Mouse (Mus musculus): ENCODE measurements around the gene Ddx55. TPM values are rescaled to one million over a fixed set of nuclear protein-coding genes. Genes with fewer than 3 reads are reported as not detected.
A peak's percentile ranks its signal among the peaks of the same experiment; 100 is the strongest.
"Not testable (repeated sequence)": the region's sequence is repeated elsewhere in the genome, so short reads cannot be mapped to it uniquely, and the experiment has no call there.

Ddx55 gene
- polyA plus RNA-seq, 1 experiment from 2014 or later = 22.7 TPM

DNA sequence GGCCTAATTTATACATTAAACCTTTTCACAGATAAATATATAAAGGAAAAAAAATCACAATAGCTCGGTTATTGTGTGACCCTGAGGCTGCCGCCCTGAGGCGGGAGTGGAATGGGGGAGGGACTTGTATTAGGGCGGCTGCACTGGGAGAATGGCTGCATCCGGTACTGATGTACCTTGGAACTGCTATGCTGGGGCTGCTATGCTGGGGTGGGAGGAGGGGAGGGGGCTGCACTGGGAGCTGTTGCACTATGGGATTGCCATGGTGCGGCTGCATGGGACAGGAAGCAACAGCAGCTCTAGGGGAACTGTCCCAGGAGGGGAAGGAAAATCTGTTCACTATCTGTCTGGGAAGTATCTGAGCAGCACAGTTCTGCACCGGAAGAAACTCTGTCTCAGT, 20.2 kb upstream of the Ddx55 start:
- ATAC-seq (ENCODE audit: low FRiP score) (no peak), DNase-seq (ENCODE audit: low spot score) (no peak)
- Histone ChIP-seq H3K27ac (no peak overlapping the region), H3K9ac (no peak overlapping the region), H3K4me1 (replicated peaks; ENCODE audit: control insufficient read depth, insufficient read depth, low read length) (peaks cover 32% of the 10 kb centered on the region), H3K36me3 (replicated peaks; ENCODE audit: control insufficient read depth, insufficient read depth) (no peaks in the 10 kb centered on the region), H3K4me2 (replicated peaks) (no peak overlapping the region), H3K9me3 (ENCODE audit: control insufficient read depth, low read length) (no peaks in the 10 kb centered on the region), H3K4me3 (replicated peaks; ENCODE audit: low read length) (no peak overlapping the region), H3K27me3 (ENCODE audit: control insufficient read depth, insufficient read depth, low read length) (no peaks in the 10 kb centered on the region)
- 38% methylated on average over 7 of the region's 7 CpGs for WGBS

DNA sequence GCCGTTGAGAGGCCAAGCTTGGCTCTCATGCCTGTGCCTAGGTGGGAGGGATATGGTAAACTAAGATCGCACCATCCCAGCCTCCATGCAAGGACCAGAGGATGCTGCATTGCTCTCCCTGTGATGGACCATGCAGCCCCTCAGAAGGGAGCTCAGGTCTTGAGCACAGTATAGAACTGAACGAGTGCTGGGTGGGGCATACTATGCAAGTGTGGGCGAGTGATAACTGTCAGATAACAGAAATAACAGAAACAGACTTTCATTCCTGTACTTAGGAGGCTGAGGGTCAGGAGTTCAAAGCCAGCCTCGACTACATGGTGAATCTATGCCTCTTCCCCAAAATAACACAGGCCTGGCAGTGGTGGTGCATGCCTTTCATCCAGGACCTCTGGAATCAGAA, 17.6 kb upstream of the Ddx55 start:
- 74% methylated on average over 5 of the region's 5 CpGs for WGBS

DNA sequence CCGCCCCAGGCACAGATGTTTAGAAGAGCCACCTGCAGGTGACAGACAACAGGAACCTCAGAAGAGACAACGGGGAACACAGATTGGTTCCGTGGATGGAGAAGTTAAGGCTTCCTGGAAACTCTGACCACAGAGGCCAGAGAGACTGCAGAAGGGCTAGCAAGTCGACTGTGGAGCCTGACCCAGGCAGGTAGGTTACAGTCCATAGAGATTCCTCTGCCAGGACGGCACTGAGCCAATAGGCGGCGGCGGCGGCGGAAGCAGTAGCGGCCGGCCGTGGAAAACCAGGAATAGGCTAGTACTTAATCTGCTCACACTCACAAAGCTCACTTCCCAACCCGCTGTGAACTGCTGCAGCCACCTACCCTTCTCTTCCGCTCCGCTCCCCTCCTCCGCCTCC, 15.9 kb upstream of the Ddx55 start:
- no peaks in the 10 kb centered on the region for H3K27me3 ChIP-seq (ENCODE audit: control insufficient read depth, insufficient read depth, low read length)
- H3K4me1 ChIP-seq (replicated peaks; ENCODE audit: control insufficient read depth, insufficient read depth, low read length) = peaks cover 8% of the 10 kb centered on the region
- ATAC-seq (ENCODE audit: low FRiP score) = no peak
- peak overlapping the region; percentile 23 for H3K4me2 ChIP-seq (replicated peaks)
- H3K27ac ChIP-seq = no peak overlapping the region
- WGBS = 10% methylated on average over 16 of the region's 17 CpGs
- H3K36me3 ChIP-seq (replicated peaks; ENCODE audit: control insufficient read depth, insufficient read depth) = no peaks in the 10 kb centered on the region
- no peak overlapping the region for H3K4me3 ChIP-seq (replicated peaks; ENCODE audit: low read length)
- H3K9me3 ChIP-seq (ENCODE audit: control insufficient read depth, low read length) = no peaks in the 10 kb centered on the region
- DNase-seq (ENCODE audit: low spot score) = no peak
- H3K9ac ChIP-seq = no peak overlapping the region

More for the DNA sequence above, 17.6 kb upstream of the Ddx55 start:
- Histone ChIP-seq H3K4me2 (replicated peaks) (no peak overlapping the region), H3K4me1 (replicated peaks; ENCODE audit: control insufficient read depth, insufficient read depth, low read length) (peaks cover 13% of the 10 kb centered on the region), H3K9me3 (ENCODE audit: control insufficient read depth, low read length) (no peaks in the 10 kb centered on the region), H3K9ac (no peak overlapping the region), H3K27ac (no peak overlapping the region), H3K36me3 (replicated peaks; ENCODE audit: control insufficient read depth, insufficient read depth) (no peaks in the 10 kb centered on the region), H3K4me3 (replicated peaks; ENCODE audit: low read length) (no peak overlapping the region), H3K27me3 (ENCODE audit: control insufficient read depth, insufficient read depth, low read length) (no peaks in the 10 kb centered on the region)
- no peak for DNase-seq (ENCODE audit: low spot score)
- ATAC-seq (ENCODE audit: low FRiP score) = no peak

DNA sequence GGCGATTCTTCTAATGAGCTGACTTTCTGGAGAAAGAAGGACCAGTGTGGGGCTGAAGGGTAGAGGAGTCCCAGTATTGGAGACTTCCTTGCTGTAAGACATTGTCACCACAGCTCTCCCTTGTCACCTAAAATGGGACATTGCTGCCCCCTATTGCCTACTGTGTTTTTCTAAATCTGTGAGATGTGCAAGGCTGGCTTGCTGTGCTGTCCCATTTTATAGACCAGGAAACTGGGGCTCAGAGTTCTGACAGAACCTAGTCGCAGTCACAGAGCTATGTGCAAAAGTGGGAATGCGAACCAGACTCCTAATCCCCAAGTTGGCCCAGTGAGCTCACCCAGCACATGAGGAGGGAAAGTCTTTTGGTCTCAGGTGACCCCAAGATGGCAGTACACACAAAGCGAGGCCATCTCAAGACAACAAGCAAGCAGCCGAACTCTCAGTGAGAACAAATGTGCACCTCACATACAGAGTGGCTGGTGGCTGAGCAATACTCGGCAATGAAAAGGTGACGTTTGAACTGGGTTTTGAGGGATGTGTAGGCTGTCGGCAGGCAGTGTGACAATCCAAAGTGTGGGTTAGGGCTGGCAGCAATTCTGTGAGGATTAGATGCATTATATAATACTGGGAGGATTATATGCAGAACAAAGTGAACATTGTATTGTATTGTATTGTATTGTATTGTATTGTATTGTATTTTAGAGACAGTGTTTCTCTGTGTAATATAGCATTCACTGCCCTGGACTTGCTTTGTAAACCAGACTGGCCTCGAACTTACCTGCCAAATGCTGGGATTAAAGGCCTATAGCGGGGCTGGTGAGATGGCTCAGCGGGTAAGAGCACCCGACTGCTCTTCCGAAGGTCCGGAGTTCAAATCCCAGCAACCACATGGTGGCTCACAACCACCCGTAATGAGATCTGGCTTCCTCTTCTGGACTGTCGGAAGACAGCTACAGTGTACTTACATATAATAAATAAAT, 13.6 kb upstream of the Ddx55 start:
- H3K9ac ChIP-seq = no peak overlapping the region
- no peak for ATAC-seq (ENCODE audit: low FRiP score)
- no peaks in the 10 kb centered on the region for H3K27me3 ChIP-seq (ENCODE audit: control insufficient read depth, insufficient read depth, low read length)
- H3K36me3 ChIP-seq (replicated peaks; ENCODE audit: control insufficient read depth, insufficient read depth) = peaks cover 14% of the 10 kb centered on the region
- peak; percentile 63 for DNase-seq (ENCODE audit: low spot score)
- WGBS = 77% methylated on average over 15 of the region's 16 CpGs
- no peak overlapping the region for H3K27ac ChIP-seq
- no peaks in the 10 kb centered on the region for H3K9me3 ChIP-seq (ENCODE audit: control insufficient read depth, low read length)
- H3K4me2 ChIP-seq (replicated peaks) = no peak overlapping the region
- H3K4me1 ChIP-seq (replicated peaks; ENCODE audit: control insufficient read depth, insufficient read depth, low read length) = peaks cover 14% of the 10 kb centered on the region
- H3K4me3 ChIP-seq (replicated peaks; ENCODE audit: low read length) = no peak overlapping the region

DNA sequence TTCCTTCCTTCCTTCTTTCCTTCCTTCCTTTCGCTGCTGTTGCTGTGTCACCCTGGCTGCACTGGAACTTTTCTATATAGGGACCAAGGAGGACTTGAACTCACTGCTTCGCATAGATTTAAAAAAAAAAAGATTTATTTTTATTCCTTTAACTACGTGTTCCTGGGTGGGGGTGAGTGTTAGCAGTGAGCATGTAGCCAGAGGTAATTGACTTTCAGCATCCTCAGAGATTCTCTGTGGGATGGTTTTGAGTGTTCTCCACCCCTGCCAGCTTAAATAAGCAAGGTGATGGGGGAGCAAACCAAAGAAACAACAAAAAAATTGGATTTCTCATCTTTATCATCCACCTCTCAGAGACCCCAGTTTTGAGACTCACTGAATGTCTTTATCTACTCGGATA, 12.8 kb upstream of the Ddx55 start:
- H3K4me3 ChIP-seq (replicated peaks; ENCODE audit: low read length) = peak overlapping the region; percentile 91
- H3K27ac ChIP-seq = peak overlapping the region; percentile 84
- no peak for DNase-seq (ENCODE audit: low spot score)
- no peak for ATAC-seq (ENCODE audit: low FRiP score)
- H3K36me3 ChIP-seq (replicated peaks; ENCODE audit: control insufficient read depth, insufficient read depth) = peaks cover 22% of the 10 kb centered on the region
- H3K9me3 ChIP-seq (ENCODE audit: control insufficient read depth, low read length) = no peaks in the 10 kb centered on the region
- WGBS = 76% methylated on average over 4 of the region's 4 CpGs
- peaks cover 14% of the 10 kb centered on the region for H3K4me1 ChIP-seq (replicated peaks; ENCODE audit: control insufficient read depth, insufficient read depth, low read length)
- no peak overlapping the region for H3K9ac ChIP-seq
- no peaks in the 10 kb centered on the region for H3K27me3 ChIP-seq (ENCODE audit: control insufficient read depth, insufficient read depth, low read length)
- peak overlapping the region; percentile 45 for H3K4me2 ChIP-seq (replicated peaks)

DNA sequence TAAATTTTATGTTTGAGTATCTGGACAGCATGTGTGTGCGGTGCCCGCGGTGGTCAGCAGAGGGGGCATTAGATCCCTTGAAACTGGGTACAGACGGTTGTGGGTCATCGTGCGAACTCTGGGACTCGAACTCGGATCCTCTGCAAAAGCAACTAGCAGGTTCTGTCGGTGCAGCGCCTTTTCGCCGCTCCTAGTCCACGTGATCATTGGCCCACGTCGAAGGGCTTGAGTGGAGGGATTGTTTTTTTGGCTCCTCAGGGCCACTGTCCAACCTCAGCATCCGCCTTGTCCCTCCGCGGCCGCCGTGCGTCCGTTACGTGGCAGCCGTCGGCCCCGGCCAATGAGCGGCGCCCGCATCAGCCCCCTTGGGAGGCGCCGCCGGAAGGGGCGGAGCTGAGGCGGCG, 12.3 kb upstream of the Ddx55 start, which contains the start of gene Tmed2:
Gene Tmed2, plus strand, starts transcription at position 313 of the 404 bp plus-strand sequence.
- Histone ChIP-seq H3K4me3 (replicated peaks; ENCODE audit: low read length) (peak within 1 kb of the TSS; percentile 91), H3K9me3 (ENCODE audit: control insufficient read depth, low read length) (no peaks in the 10 kb centered on the region), H3K4me1 (replicated peaks; ENCODE audit: control insufficient read depth, insufficient read depth, low read length) (peaks cover 14% of the 10 kb centered on the region), H3K27me3 (ENCODE audit: control insufficient read depth, insufficient read depth, low read length) (no peaks in the 10 kb centered on the region), H3K27ac (peak within 1 kb of the TSS; percentile 84), H3K4me2 (replicated peaks) (peak within 1 kb of the TSS; percentile 88), H3K9ac (peak within 1 kb of the TSS; percentile 77), H3K36me3 (replicated peaks; ENCODE audit: control insufficient read depth, insufficient read depth) (peaks cover 27% of the 10 kb centered on the region)
- peak; percentile 97 for DNase-seq (ENCODE audit: low spot score)
- WGBS = under 1% methylated on average over 33 of the region's 35 CpGs
- ATAC-seq (ENCODE audit: low FRiP score) = peak; percentile 96

DNA sequence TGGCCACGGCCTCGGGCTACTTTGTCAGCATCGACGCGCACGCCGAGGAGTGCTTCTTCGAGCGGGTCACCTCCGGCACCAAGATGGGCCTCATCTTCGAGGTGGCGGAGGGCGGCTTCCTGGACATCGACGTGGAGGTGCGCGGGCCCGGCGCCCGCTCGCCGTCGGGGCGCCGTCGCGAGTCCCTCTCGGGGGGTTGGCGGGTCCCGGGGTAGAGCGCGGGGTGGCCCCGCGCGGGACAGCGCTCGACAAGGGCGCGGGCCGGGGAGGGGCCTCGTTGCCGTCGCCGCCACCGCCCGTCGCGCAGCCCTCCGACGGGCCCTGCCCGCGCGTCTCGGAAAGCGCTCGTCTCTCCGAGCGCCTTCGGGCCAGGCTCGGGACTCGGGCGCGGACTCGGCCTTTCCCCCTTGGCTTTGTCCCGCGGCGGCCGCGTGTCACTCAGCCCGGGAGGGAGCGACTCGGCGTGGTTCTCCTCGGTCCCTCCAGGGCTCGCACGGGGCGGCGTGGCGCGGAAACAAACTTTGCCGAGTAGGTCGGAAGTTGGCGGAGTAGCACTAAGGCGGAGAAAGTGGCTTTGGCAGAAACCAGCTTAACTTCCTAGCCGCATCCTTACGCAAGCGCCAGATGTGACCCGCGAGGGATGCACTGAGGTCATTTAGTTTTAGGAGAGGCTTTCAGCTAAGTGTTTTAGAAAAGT, 11.6 kb upstream of the Ddx55 start:
- H3K27me3 ChIP-seq (ENCODE audit: control insufficient read depth, insufficient read depth, low read length) = no peaks in the 10 kb centered on the region
- H3K36me3 ChIP-seq (replicated peaks; ENCODE audit: control insufficient read depth, insufficient read depth) = peaks cover 34% of the 10 kb centered on the region
- H3K9me3 ChIP-seq (ENCODE audit: control insufficient read depth, low read length) = no peaks in the 10 kb centered on the region
- peak overlapping the region; percentile 77 for H3K27ac ChIP-seq
- peak overlapping the region; percentile 88 for H3K4me2 ChIP-seq (replicated peaks)
- H3K4me3 ChIP-seq (replicated peaks; ENCODE audit: low read length) = peak overlapping the region; percentile 91
- H3K9ac ChIP-seq = peak overlapping the region; percentile 77
- H3K4me1 ChIP-seq (replicated peaks; ENCODE audit: control insufficient read depth, insufficient read depth, low read length) = peaks cover 14% of the 10 kb centered on the region
- ATAC-seq (ENCODE audit: low FRiP score) (peak; percentile 73), DNase-seq (ENCODE audit: low spot score) (peak; percentile 52)
- WGBS = under 1% methylated on average over 76 of the region's 89 CpGs

DNA sequence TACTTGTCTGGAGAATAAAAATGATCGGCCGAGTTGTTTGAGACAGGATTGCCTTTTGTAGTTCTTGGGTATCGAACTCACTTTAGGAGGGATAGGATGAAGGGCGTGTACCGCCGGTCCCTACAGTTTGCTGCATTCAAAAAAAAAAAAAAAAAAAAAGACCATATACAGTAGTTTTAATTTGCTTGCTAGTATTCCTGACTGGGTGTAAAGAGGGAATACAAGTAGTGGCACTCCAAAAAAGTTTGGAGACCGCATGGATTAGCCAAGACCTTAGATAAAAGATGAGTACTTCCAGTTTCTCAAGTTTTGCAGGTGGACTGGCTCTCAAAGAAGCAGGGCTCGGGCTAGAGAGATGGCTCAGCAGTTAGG, 11.1 kb upstream of the Ddx55 start:
- Histone ChIP-seq H3K27me3 (ENCODE audit: control insufficient read depth, insufficient read depth, low read length) (no peaks in the 10 kb centered on the region), H3K9ac (peak overlapping the region; percentile 77), H3K4me2 (replicated peaks) (peak overlapping the region; percentile 88), H3K36me3 (replicated peaks; ENCODE audit: control insufficient read depth, insufficient read depth) (peaks cover 39% of the 10 kb centered on the region), H3K4me3 (replicated peaks; ENCODE audit: low read length) (peak overlapping the region; percentile 91), H3K27ac (peak overlapping the region; percentile 77; the same call in 1 of the 2 replicates), H3K9me3 (ENCODE audit: control insufficient read depth, low read length) (no peaks in the 10 kb centered on the region), H3K4me1 (replicated peaks; ENCODE audit: control insufficient read depth, insufficient read depth, low read length) (peaks cover 14% of the 10 kb centered on the region)
- ATAC-seq (ENCODE audit: low FRiP score) (no peak), DNase-seq (ENCODE audit: low spot score) (no peak)
- 13% methylated on average over 8 of the region's 8 CpGs for WGBS

DNA sequence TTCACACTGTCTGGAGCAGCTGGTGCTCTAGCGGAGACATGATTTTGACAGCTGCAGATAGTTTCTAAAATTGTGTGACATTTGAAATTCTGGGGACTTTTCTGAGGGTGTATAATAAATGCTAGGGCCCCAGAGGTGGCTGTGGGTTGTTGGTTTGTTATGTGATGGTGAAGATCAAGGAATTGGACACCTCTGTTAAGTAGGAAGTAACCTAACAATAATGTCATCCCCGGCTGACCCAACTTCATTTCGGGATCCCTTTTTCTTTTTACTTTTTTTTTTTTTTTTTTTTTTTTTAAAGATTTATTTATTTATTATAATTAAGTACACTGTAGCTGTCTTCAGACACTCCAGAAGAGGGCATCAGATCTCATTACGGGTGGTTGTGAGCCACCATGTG, 1.9 kb upstream of the Ddx55 start:
- not testable (repeated sequence) for H3K4me1 ChIP-seq (replicated peaks; ENCODE audit: control insufficient read depth, insufficient read depth, low read length); H3K9ac ChIP-seq; DNase-seq (ENCODE audit: low spot score); H3K27me3 ChIP-seq (ENCODE audit: control insufficient read depth, insufficient read depth, low read length); ATAC-seq (ENCODE audit: low FRiP score); H3K4me3 ChIP-seq (replicated peaks; ENCODE audit: low read length); H3K9me3 ChIP-seq (ENCODE audit: control insufficient read depth, low read length); H3K4me2 ChIP-seq (replicated peaks); H3K27ac ChIP-seq
- peaks cover 53% of the 10 kb centered on the region for H3K36me3 ChIP-seq (replicated peaks; ENCODE audit: control insufficient read depth, insufficient read depth)
- WGBS = 92% methylated on average over 4 of the region's 4 CpGs
